Mouse (Mus musculus): Measurements from ENCODE around the gene Pdzd3.

Gene Pdzd3

GRCm38 (mm10) chr9:44250445-44250844 lies 826 bp downstream of the Pdzd3 start:
- in situ Hi-C loops (cut with MseI, MboI): no loop called here

DNA sequence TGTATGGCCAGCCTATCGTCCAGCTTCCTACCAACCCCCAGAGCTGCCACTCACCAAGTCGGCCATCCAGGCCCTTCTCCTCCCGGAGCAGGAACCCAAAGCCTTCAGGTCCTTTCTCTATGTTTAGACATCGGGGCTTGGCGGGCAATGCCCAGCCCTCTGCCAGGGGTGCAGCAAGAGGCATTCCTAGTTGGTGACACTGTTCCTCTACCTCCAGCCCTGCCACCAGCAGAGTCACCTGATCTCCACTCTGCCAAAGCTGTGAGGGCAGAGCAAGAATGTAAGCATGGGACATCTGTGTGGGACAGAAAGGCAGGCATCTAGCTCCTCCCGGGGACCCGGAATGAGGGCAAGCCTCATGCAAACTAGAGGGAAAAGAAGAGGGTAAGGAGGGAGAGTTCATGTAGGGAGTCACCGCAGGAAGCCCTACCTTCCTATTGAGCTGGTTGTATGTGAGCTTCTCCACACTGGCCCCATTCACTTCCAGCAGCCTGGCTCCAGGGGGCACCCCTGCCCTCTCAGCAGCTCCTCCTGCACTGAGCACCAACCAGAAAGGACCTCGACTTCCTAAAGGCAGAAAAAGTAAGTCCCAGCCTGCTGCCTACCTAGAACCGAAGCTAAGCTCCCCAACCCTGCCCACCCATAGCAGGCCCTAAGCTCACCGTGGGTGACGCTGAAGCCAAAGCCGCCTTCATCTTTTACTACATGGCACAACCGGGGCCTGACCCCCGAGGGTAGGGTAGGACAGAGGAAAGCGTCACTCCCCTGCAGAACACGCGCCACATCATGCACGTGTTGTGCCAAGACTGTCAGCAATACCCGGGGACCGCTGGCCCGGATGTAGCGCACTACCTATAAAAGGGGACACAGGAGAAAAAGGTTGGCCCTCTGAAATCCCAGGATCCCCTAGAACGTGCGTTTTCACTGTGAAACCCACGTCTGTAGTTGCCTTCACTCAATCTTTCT lies 1.8 kb downstream of the Pdzd3 start:
- in situ Hi-C loops (cut with MseI, MboI): no loop called here

DNA sequence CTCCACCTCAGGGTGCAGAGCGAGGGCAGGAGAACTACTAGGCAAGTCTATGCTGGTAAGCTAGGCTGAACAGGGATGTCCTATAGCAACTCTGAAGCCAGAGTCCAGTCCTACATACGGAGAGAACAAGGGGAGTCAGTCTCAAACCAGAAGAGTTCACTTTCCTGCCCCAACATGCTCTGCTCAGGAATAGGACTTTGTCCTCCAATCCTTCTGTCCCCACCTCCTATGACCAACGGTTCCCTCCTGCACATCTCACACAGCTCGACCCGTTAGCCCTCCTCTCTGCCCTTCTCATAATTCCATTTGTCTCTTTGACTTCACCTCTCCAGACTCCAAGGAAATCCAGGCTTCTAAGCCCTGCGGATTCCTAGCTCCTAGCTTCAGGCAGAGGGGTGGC lies 3.4 kb downstream of the Pdzd3 start:
- in situ Hi-C loops (cut with MseI, MboI): no loop called here

- in situ Hi-C loops (cut with MseI, MboI): no loop called here
These were observed 7.7 kb downstream of the Pdzd3 start for GRCm38 (mm10) chr9:44243621-44244020.

GRCm38 (mm10) chr9:44241418-44241817 lies 9.9 kb downstream of the Pdzd3 start:
- in situ Hi-C loops (cut with MseI, MboI): no loop called here

- in situ Hi-C loops (cut with MseI, MboI): no loop called here
These were observed 10.4 kb downstream of the Pdzd3 start for GRCm38 (mm10) chr9:44240911-44241310.

DNA sequence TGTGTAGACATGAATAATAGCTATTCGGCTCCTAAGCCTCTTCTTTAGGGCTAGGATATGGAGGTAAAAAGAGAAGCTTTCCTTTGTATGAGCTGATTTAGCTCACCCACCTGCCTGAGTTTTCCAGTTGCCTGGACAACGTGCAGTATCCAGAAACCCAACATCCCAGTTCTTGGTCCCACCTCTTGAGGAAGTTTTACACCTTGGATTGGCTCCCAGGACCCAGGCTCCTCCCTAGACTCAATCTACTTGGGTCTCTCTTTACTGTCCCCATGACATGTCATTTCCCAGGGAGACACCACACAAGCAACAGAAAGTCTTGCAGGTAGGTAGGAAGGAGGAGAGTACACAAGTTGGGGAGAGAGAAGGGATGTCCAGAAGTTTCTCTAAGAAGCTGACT lies 10.9 kb downstream of the Pdzd3 start, which contains the start of gene Ccdc153:
Gene Ccdc153, plus strand, starts transcription at position 278 of the 400 bp plus-strand sequence.
- in situ Hi-C loops (cut with MseI, MboI): no loop called here

DNA sequence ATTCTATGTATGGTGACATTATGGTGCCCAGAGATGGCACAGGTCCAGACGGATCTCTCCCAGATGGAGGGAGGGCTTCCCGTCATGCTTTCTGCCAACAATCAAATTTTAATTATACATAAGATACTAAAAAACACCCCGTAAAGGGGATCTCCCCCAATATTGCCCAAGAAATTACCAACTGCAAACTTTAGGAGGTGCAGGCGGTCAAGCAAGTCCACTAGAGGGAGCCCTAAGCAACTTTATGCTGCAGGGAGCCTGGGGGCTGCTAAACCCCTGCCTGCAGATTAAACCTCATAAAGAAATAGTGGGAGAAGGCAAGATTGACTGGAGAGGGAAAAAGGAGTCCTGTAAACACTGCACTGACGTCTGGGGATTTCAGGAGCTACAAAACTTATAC lies 11.8 kb downstream of the Pdzd3 start:
- in situ Hi-C loops (cut with MseI, MboI): no loop called here

- in situ Hi-C loops (cut with MseI, MboI): no loop called here
These were observed 12.6 kb downstream of the Pdzd3 start for GRCm38 (mm10) chr9:44238501-44239190.

DNA sequence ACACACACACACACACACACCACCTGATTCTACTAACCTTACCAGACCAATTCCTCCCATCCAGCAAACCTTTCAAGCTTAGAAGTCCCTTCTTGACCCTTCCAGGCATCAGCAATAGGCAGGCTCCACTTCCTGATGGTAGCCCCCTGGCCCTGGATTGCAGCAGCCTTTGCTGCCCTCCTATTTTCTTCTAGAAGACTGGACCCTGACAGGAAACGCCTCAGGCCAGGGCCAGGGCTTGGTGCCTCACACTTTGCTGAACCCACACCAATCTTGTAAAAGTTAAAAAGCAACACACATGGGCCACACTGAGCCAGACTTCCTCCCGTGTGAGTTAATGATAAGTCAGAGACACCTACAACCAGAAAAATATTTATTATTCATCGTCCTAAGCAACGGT lies 14.1 kb downstream of the Pdzd3 start:
- in situ Hi-C loops (cut with MseI, MboI): no loop called here

DNA sequence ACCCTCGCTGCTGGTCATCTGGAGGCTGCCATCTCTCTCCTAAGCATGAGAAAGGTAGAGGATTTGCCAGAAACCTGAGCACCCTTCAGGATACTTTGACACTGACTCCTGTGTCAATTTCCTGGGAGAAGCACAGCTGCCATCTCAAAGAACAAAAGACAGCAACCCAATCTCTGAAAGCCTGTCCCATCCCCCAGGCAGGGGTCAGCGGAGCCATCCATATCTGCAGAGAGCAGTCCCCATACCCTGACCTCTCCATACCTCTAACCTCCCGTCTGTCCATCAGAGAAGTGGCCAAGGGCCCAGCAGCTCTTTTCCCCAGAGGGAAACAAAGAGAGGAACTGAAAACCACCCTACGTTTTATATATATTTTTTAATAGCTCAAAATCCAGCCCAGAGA lies 14.7 kb downstream of the Pdzd3 start:
- in situ Hi-C loops (cut with MseI, MboI): no loop called here

- in situ Hi-C loops (cut with MseI, MboI): no loop called here
These were observed 16.5 kb downstream of the Pdzd3 start for GRCm38 (mm10) chr9:44234479-44235427.

DNA sequence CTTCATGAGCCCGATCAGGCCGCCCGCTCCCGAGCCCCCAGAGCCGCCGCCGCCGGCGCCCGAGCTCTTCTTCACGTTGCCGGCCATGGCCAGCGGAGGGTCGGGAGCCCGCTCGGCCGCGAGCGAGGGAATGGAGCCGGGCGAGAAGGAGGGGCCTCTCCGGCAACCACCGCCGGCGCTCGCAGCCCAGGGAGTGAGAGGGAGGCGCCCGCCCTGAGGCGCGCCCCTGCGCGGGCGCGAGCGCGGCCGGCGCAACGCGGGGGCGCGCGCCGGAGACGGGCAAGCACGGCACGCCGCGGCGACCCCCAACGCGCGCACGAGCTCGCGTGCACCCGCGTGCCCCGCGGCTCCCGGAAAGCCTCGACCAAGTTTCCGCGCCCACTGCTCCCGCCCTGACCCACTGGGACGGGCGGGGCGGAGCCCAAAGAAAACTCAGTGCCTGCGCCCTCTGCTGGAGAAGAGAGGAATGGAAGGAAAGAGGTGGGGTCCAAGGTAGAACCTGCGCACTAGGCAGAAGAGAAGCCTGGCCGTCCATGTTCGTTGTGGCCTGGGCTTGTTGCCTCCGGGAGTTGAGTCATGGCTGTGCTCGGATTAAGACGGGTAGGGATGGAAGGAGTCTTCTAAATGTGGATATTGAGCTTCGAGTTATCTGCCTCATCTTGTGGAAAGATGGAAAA lies 17.3 kb downstream of the Pdzd3 start, which contains the start of gene Cbl:
Gene Cbl, minus strand, starts transcription at position 248 of the 677 bp plus-strand sequence.
- in situ Hi-C loops (cut with MseI, MboI): no loop called here

GRCm38 (mm10) chr9:44233021-44233801 lies 18.1 kb downstream of the Pdzd3 start:
- in situ Hi-C loops (cut with MseI, MboI): no loop called here

DNA sequence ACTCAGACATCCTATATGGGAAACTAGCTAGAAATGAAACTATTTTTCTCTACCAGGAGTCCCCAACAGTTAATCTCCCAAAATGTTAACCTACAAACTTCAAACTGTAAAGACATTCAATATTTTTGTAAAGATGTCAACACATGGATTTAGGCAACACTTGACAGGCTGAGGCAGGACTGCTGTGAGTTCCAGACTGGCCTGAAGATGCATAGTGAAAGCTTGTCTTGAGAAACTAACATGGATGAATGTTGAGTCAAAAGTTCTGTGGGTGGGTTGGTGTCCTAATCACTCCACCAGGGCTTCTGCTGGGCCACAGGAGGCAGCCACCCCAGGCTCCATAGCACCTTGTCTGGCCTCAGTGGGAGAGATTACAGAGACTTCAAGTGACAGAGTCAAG lies 19.7 kb downstream of the Pdzd3 start:
- in situ Hi-C loops (cut with MseI, MboI): no loop called here

- in situ Hi-C loops (cut with MseI, MboI): no loop called here
These were observed 25.3 kb downstream of the Pdzd3 start for GRCm38 (mm10) chr9:44225993-44226392.

DNA sequence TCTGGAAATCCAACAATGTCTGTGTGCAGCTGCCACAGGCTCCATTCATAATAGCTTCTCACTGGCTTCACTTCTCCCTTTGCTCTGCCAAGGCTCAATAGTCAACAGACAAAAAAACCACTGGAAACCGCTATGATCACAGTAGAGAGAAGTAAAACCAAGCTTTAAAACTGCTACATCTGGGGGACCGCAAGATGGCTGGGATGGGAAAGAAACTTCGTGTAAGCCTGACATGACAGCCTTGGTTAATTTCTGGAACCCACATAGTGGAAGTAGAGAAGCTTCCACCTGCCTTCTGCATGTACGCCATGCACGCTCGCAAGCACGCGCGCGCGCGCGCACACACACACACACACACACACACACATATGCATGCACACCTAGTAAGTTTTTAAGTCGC lies 37.7 kb downstream of the Pdzd3 start:
- in situ Hi-C loops (cut with MseI, MboI): no loop called here

- in situ Hi-C loops (cut with MseI, MboI): no loop called here
These were observed 38.9 kb downstream of the Pdzd3 start for GRCm38 (mm10) chr9:44212406-44212805.

DNA sequence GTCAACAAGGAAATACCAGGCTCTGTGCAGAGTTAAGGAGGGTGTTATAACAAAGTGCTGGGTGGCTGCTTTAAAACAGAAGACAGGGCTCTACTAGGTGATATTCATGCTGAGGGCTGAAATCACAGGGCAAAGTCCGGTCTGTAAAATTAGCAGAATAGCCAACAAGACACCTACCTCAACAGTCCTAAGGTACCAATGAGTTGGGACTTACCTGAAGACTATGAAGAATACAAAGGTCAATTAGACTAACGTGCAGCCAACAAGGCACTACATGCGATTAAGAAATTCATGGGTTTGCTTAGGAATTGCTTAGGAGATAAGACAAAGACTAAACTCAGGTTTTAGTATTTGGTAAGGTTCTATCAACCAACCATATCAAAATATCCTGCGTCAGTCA lies 41.9 kb downstream of the Pdzd3 start:
- in situ Hi-C loops (cut with MseI, MboI): no loop called here

DNA sequence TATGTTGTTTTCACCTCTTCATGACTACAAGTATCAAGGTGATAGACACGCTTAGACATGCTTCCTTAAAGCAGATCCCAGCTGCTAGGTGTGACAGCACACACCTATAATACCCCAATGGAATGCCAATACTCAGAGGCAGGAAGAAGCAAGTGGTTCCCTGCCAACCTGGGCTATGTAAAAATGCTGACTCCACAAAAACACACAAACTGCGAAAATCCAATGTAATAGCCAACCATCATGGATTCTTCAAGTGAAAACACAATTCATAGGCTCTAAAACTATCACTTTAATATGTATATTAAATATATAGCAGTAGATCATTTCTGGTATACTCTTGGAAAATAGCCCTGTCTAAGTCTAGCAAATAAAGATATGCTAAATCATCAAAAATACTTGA lies 43.4 kb downstream of the Pdzd3 start:
- in situ Hi-C loops (cut with MseI, MboI): no loop called here
